Mouse (Mus musculus) natural killer cell, adult 2 months (primary cell): ENCODE measurements around the gene Fam13c.
"Not testable (repeated sequence)": the region's sequence is repeated elsewhere in the genome, so short reads cannot be mapped to it uniquely, and the experiment has no call there.

Experiments
- DNase-seq, 2 experiments: peaks; one replicate each; pipeline ENCODE4 v3.0.0; 2022; ENCODE audit warnings: low spot score in 2 of 2

Gene Fam13c

GRCm38 (mm10) chr10:70439676-70440521 is at the start of gene Fam13c:
TSS of gene Fam13c (plus strand) at chr10:70440481.
- DNase-seq: no peak

GRCm38 (mm10) chr10:70395900-70396299 is 44.4 kb upstream of the Fam13c start:
- DNase-seq: no peak

GRCm38 (mm10) chr10:70398224-70398623 is 42.1 kb upstream of the Fam13c start:
- DNase-seq: no peak

- DNase-seq: no peak
Observed at GRCm38 (mm10) chr10:70402006-70402405, 38.3 kb upstream of the Fam13c start.

- DNase-seq: no peak
Observed at GRCm38 (mm10) chr10:70402711-70403110, 37.6 kb upstream of the Fam13c start.

GRCm38 (mm10) chr10:70417811-70418486 is 22.3 kb upstream of the Fam13c start:
- no peak for DNase-seq

GRCm38 (mm10) chr10:70419282-70420264 is 20.7 kb upstream of the Fam13c start:
- DNase-seq: no peak

- DNase-seq: no peak
Observed at GRCm38 (mm10) chr10:70426373-70426772, 13.9 kb upstream of the Fam13c start.

- no peak for DNase-seq
Observed at GRCm38 (mm10) chr10:70428121-70428662, 12.1 kb upstream of the Fam13c start.

GRCm38 (mm10) chr10:70429341-70429740 is 10.9 kb upstream of the Fam13c start:
- no peak for DNase-seq

GRCm38 (mm10) chr10:70433334-70433733 is 6.9 kb upstream of the Fam13c start:
- no peak for DNase-seq

- DNase-seq: not testable (repeated sequence)
Observed at GRCm38 (mm10) chr10:70433736-70434135, 6.5 kb upstream of the Fam13c start.

GRCm38 (mm10) chr10:70436656-70437055 is 3.6 kb upstream of the Fam13c start:
- no peak for DNase-seq

GRCm38 (mm10) chr10:70437289-70437688 is 3.0 kb upstream of the Fam13c start:
- DNase-seq: no peak

GRCm38 (mm10) chr10:70440639-70441461 is 569 bp downstream of the Fam13c start:
- DNase-seq: no peak

- DNase-seq: no peak
Observed at GRCm38 (mm10) chr10:70442156-70442555, 1.9 kb downstream of the Fam13c start.

GRCm38 (mm10) chr10:70442623-70443022 is 2.3 kb downstream of the Fam13c start:
- no peak for DNase-seq

- DNase-seq: no peak
Observed at GRCm38 (mm10) chr10:70447787-70448186, 7.5 kb downstream of the Fam13c start.

- no peak for DNase-seq
Observed at GRCm38 (mm10) chr10:70449206-70449605, 8.9 kb downstream of the Fam13c start.

- DNase-seq: no peak
Observed at GRCm38 (mm10) chr10:70455886-70456305, 15.6 kb downstream of the Fam13c start.
